Mouse (Mus musculus) bone marrow, adult 2 months (tissue): ENCODE data around the gene Ift81.

Experiments
- CTCF ChIP-seq: fragments of 200-500 bp; IDR thresholded peaks from 2 replicates; pipeline ENCODE4 v1.5.1; 2011; ENCODE audit warnings: low read length, control low read depth; ENCODE audit not compliant: control insufficient read depth, insufficient read depth
- POLR2A ChIP-seq: fragments of 200-500 bp; IDR thresholded peaks from 2 replicates; pipeline ENCODE4 v1.6.1; 2011; ENCODE audit warnings: low read depth, mild to moderate bottlenecking, control low read depth, low read length, borderline replicate concordance; ENCODE audit not compliant: control insufficient read depth

DNA sequence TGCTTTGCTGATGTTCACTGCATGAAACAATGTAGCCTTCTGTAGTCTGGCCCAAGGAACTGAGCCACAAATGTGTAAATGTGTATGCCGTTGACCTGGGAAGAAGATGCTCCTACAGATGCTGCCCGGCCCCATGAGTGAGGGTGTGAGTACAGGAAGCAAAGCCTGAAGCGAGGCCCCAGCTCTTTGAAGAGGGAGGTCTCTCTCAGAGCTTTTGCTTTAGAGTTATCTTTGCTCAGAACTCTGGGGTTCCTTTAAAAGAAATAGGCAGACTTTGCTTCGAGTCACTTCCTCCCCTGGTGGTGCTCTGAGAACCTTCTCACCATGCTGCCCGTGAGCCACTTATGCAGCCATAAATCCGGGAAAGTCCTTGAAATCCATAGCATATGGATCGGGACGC is 35.8 kb upstream of the Ift81 start:
- no peak for TF ChIP-seq POLR2A
- TF ChIP-seq CTCF = no peak
